Mouse (Mus musculus) spleen, adult 2 months (tissue): ENCODE measurements at regions not wholly inside any gene's neighbourhood (a gene's known extent, or its start where the extent isn't known, plus 50 kb on each side); places are given as distances from the start of the nearest gene placed in this dataset.

Experiments
- CTCF ChIP-seq: fragments of 200-500 bp; IDR thresholded peaks from 2 replicates; pipeline ENCODE4 v1.5.1; 2011; ENCODE audit warnings: mild to moderate bottlenecking, inconsistent platforms; ENCODE audit not compliant: insufficient read depth, insufficient read length, insufficient replicate concordance; ENCODE audit errors: extremely low read depth
- POLR2A ChIP-seq: fragments of 200-500 bp; IDR thresholded peaks from 2 replicates; pipeline ENCODE4 v1.6.1; 2011; ENCODE audit warnings: low read depth, low read length, inconsistent platforms

- TF ChIP-seq POLR2A (no peak), CTCF (no peak)
Measured at GRCm38 (mm10) chr1:51535414-51535813, 57.2 kb upstream of the Nabp1 start.
